Mouse (Mus musculus) hindbrain, embryonic 10.5 days (tissue): ENCODE data around the gene Ccdc73. TPM values are rescaled to one million over a fixed set of nuclear protein-coding genes. Genes with fewer than 3 reads are reported as not detected.
"Not testable (repeated sequence)": the region's sequence is repeated elsewhere in the genome, so short reads cannot be mapped to it uniquely, and the experiment has no call there.

Source experiments
- DNase-seq: peaks from one replicate; pipeline ENCODE4 v3.0.0-alpha.2; 2017; ENCODE audit warnings: low spot score
- H3K27ac ChIP-seq: fragments of 300-500 bp; sonication (generic); 2 replicates; pipeline ENCODE4 v1.5.1; 2016; ENCODE audit warnings: mild to moderate bottlenecking, moderate library complexity
- H3K27me3 ChIP-seq: fragments of 300-500 bp; sonication (generic); 2 replicates; pipeline ENCODE4 v1.6.1; 2016; ENCODE audit warnings: mild to moderate bottlenecking; ENCODE audit not compliant: poor library complexity, insufficient read depth, severe bottlenecking
- H3K36me3 ChIP-seq: fragments of 300-500 bp; sonication (generic); 2 replicates; pipeline ENCODE4 v1.6.1; 2016; ENCODE audit warnings: mild to moderate bottlenecking, moderate library complexity
- H3K4me1 ChIP-seq: fragments of 300-500 bp; sonication (generic); replicated peaks from 2 replicates; pipeline ENCODE4 v1.6.1; 2016; ENCODE audit warnings: mild to moderate bottlenecking
- H3K4me3 ChIP-seq: fragments of 300-500 bp; sonication (generic); 2 replicates; pipeline ENCODE4 v1.5.1; 2016; ENCODE audit warnings: mild to moderate bottlenecking, moderate library complexity
- H3K9me3 ChIP-seq: fragments of 300-500 bp; sonication (generic); 2 replicates; pipeline ENCODE4 v1.6.1; 2016; ENCODE audit warnings: mild to moderate bottlenecking, moderate library complexity
- WGBS: fragments of 180-500 bp; shearing (Covaris S2); methylation state at CpG from one replicate; pipeline ENCODE4 v1.1.7; 2016; 5-methylcytosine and 5-hydroxymethylcytosine counted together
- polyA plus RNA-seq: library from polyadenylated mRNA; unstranded; fragments of >200 nt; fragmentation: Nextera tagmentation; extraction: Ambion mirVana; gene quantifications from 2 replicates; pipeline ENCODE4 v1.2.1, GENCODE M21; 2016

Gene Ccdc73
- polyA plus RNA-seq = 3.9 and 6.3 TPM in 2 replicates

GRCm38 (mm10) chr2:104867282-104867855 lies at the start of gene Ccdc73:
TSS of gene Ccdc73 (plus strand) at chr2:104867805.
- whole genome bisulfite sequencing = 94% methylated on average over 13 of the region's 13 CpGs
- Histone ChIP-seq H3K4me3 (no peak within 1 kb of the TSS), H3K27ac (no peak within 1 kb of the TSS), H3K36me3 (no peaks in the 10 kb centered on the region), H3K9me3 (no peaks in the 10 kb centered on the region), H3K27me3 (no peaks in the 10 kb centered on the region), H3K4me1 (no peaks in the 10 kb centered on the region)
- no peak for DNase-seq

GRCm38 (mm10) chr2:104818763-104819162 lies 48.8 kb upstream of the Ccdc73 start:
- H3K4me1 ChIP-seq = peaks cover 36% of the 10 kb centered on the region
- H3K36me3 ChIP-seq, H3K27ac ChIP-seq, H3K27me3 ChIP-seq, H3K9me3 ChIP-seq, DNase-seq, H3K4me3 ChIP-seq: not testable (repeated sequence)
- WGBS = 88% methylated on average over 3 of the region's 3 CpGs

GRCm38 (mm10) chr2:104826191-104826590 lies 41.4 kb upstream of the Ccdc73 start:
- Histone ChIP-seq H3K27me3 (no peaks in the 10 kb centered on the region), H3K27ac (no peak overlapping the region), H3K4me3 (no peak overlapping the region), H3K36me3 (no peaks in the 10 kb centered on the region), H3K9me3 (no peaks in the 10 kb centered on the region), H3K4me1 (no peaks in the 10 kb centered on the region)
- 85% methylated on average over 4 of the region's 4 CpGs for WGBS
- no peak for DNase-seq

GRCm38 (mm10) chr2:104832486-104832885 lies 35.1 kb upstream of the Ccdc73 start:
- Histone ChIP-seq H3K9me3 (no peaks in the 10 kb centered on the region), H3K4me1 (no peaks in the 10 kb centered on the region), H3K4me3 (no peak overlapping the region), H3K27me3 (no peaks in the 10 kb centered on the region), H3K27ac (no peak overlapping the region), H3K36me3 (no peaks in the 10 kb centered on the region)
- WGBS = 86% methylated on average over 2 of the region's 2 CpGs
- no peak for DNase-seq

- 0 out of 2 replicates have a peak, but pooled peaks cover 2% of the 10 kb centered on the region for H3K9me3 ChIP-seq
- no peak overlapping the region for H3K27ac ChIP-seq
- H3K4me3 ChIP-seq = no peak overlapping the region
- H3K4me1 ChIP-seq = no peaks in the 10 kb centered on the region
- H3K27me3 ChIP-seq = no peaks in the 10 kb centered on the region
- DNase-seq = no peak
- H3K36me3 ChIP-seq = no peaks in the 10 kb centered on the region
Measured at GRCm38 (mm10) chr2:104840974-104841373, 26.6 kb upstream of the Ccdc73 start.

DNA sequence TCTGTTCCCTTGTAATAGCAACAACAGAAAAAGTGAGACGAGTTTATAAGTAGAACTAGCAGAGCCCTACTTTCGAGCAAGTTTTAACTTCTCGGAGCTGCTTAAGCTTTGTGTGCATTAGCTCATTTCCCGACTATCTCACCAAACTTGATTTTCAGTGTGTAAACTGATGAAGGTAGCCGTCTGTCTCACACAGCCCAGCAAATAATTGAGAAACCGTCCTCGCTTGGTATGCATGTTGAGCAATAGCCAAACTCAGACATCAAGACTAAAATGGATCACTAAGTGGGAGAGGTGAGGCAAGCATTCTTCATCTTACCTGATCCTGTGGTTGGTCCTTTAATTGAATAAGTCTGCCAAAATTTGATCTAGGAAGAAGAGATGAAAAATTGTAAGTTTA lies 25.9 kb upstream of the Ccdc73 start:
- Histone ChIP-seq H3K36me3 (no peaks in the 10 kb centered on the region), H3K9me3 (0 out of 2 replicates have a peak, but pooled peaks cover 2% of the 10 kb centered on the region), H3K27ac (no peak overlapping the region), H3K4me1 (peaks cover 5% of the 10 kb centered on the region), H3K27me3 (no peaks in the 10 kb centered on the region), H3K4me3 (no peak overlapping the region)
- 89% methylated on average over 7 of the region's 7 CpGs for WGBS
- no peak for DNase-seq

GRCm38 (mm10) chr2:104842559-104842958 lies 25.0 kb upstream of the Ccdc73 start:
- Histone ChIP-seq H3K27ac (no peak overlapping the region), H3K27me3 (no peaks in the 10 kb centered on the region), H3K9me3 (0 out of 2 replicates have a peak, but pooled peaks cover 2% of the 10 kb centered on the region), H3K36me3 (no peaks in the 10 kb centered on the region), H3K4me1 (peaks cover 10% of the 10 kb centered on the region), H3K4me3 (no peak overlapping the region)
- no peak for DNase-seq

DNA sequence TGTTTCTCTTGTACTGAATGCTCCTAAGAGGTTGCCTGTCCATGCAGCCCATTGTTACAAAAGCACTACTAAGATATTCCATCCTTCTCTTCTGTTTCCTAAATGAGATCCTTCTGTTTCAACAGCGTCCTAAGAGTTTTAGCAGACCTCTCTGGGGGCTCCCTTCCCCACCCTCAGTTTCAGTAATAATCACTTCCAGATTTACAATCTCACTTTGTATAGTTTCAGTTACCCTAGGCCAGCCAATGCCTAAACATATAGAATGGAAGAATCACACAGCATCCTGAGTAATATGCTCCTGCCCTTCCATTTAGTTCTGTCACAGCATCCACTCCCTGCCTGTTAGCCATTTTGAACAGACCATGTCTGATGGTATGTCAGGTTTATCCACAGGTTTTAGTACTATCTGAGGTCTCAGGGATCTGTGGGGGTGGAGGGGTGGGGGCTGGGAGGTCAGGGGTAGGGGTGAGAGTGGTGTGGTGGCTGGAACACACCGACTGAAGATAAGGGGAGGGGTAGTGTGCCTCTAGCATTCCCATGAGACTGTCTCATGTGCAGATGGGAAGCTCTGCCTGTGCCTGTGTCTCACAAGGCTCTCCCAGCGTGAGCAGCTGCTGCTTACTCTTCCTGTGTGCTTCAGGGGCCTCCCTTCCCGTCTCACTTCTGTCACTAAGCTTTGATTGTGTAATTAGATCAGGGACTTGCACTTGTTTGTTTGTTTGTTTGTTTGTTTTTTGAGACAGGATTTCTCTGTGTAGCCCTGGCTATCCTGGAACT lies 20.8 kb upstream of the Ccdc73 start:
- Histone ChIP-seq H3K4me1 (peaks cover 27% of the 10 kb centered on the region), H3K27ac (0 out of 2 replicates have a peak overlapping the region, but pooled peaks have one; percentile 30), H3K27me3 (peaks cover 34% of the 10 kb centered on the region), H3K9me3 (no peaks in the 10 kb centered on the region), H3K36me3 (no peaks in the 10 kb centered on the region), H3K4me3 (no peak overlapping the region)
- DNase-seq = peak; percentile 11
- WGBS = 37% methylated on average over 4 of the region's 4 CpGs

DNA sequence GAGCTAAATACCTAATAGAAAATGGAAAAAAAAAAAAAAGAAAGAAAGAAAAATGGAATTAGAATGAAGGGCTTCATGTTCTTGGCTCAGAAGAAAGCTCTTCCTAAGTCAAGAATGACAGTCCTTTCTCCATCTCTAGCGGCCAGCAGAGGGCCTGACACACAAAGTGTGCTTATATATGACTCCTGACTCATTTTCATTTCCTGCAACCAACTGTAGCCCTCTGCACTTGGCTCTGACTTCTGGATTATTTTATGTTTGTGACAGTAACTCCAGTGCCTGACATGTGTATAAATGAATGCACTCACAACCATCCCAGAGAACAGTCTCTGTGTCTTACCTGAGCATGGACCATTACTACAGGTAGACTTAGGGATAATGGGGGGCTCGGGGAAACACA lies 20.0 kb upstream of the Ccdc73 start:
- no peaks in the 10 kb centered on the region for H3K36me3 ChIP-seq
- peak; percentile 19 for DNase-seq
- peaks cover 28% of the 10 kb centered on the region for H3K4me1 ChIP-seq
- H3K9me3 ChIP-seq = no peaks in the 10 kb centered on the region
- 52% methylated on average over 2 of the region's 2 CpGs for WGBS
- H3K27ac ChIP-seq = no peak overlapping the region
- H3K4me3 ChIP-seq = no peak overlapping the region
- H3K27me3 ChIP-seq = peaks cover 37% of the 10 kb centered on the region

DNA sequence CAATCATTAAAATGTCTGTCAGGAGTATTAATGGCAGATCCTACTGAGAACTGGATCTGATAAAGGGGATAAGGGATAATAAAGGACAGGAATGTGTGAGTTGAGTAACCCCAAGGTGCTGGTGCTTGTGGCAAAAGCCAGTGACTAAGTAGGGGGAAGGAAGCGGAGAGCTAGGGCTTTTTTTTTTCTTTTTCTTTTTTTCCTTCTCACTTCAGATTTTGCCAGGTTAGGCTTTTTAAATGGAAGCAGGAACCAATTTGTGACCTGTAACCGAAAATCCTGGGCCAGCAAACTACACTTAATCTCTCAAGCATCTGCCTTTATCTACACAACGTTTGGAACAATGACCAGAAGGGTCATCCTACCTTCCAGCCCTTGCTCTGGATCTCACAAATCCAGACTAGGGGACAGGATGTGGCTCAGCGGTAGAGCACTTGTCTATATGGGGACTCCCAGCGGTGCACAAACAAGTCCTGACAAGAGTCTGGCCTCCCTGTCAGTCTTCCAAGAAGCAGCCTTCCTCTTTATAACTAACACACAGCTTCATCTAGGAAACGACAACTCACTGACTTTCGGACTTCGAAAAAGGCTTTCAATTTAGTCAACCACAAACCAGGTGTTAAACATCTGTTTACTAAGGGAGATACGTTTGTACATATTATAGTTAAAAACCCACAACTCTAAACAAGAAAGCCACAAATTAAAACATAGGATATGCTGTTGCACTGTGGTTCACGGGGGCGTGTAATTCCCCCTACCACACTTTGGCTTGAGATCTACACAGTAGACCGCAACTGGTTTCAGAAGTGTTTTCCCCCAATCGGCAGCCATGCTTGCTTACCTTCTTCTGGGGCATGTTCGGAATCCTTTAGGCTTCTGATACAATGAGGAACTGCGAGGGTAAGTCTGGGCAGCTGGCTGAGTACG lies 19.1 kb upstream of the Ccdc73 start:
- H3K4me3 ChIP-seq = peak overlapping the region; percentile 67

DNA sequence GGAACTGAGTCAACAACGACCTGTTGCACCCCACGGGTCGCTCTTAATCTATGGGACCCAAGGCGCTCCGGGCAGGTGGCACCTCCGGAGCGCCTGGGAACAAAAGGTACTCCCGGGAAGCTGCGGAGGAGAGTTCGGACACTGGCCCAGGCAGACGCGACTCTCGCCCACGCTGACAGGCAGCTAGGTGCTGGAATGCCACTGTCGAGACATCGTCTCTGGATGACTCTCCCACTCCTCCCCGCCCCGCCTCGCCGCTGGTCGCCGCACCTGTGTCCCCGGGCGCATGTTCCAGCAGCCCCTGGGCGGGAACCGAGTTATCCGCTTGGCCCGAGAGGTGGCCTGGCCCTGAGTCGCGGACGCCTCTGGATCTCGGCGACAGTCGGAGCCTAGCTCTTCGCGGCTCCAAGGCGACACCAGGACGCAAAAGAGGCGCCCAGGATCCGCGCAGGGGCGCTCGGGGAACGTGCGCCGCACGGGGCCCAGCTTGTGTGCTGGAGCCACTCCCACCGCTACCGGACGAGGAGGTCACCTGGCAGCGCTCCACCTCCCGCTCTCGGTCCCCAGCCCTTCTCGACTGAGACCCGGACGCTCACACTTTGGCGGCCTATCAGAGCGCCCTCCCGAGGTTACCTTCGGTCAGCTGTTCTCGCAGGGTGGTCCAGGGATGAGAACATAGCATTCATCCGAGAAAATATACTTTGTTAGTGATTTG lies 18.2 kb upstream of the Ccdc73 start, which contains the start of gene Prrg4:
Gene Prrg4, minus strand, starts transcription at position 601 of the 715 bp plus-strand sequence.
- H3K9me3 ChIP-seq = no peaks in the 10 kb centered on the region
- peaks cover 37% of the 10 kb centered on the region for H3K27me3 ChIP-seq
- peak within 1 kb of the TSS; percentile 78 for H3K27ac ChIP-seq
- WGBS = under 1% methylated on average over 62 of the region's 62 CpGs
- H3K4me1 ChIP-seq = peaks cover 28% of the 10 kb centered on the region
- H3K4me3 ChIP-seq = peak within 1 kb of the TSS; percentile 67
- peak; percentile 59 for DNase-seq
- no peaks in the 10 kb centered on the region for H3K36me3 ChIP-seq

More for the DNA sequence above, 19.1 kb upstream of the Ccdc73 start:
- Histone ChIP-seq H3K27me3 (peaks cover 37% of the 10 kb centered on the region), H3K36me3 (no peaks in the 10 kb centered on the region), H3K4me1 (peaks cover 28% of the 10 kb centered on the region), H3K9me3 (no peaks in the 10 kb centered on the region), H3K27ac (no peak overlapping the region)
- peak; percentile 6 for DNase-seq
- 27% methylated on average over 16 of the region's 16 CpGs for WGBS

- peaks cover 28% of the 10 kb centered on the region for H3K4me1 ChIP-seq
- no peaks in the 10 kb centered on the region for H3K36me3 ChIP-seq
- DNase-seq = no peak
- WGBS = 74% methylated on average over 3 of the region's 3 CpGs
- H3K27ac ChIP-seq = no peak overlapping the region
- H3K4me3 ChIP-seq = peak overlapping the region; percentile 67
- peaks cover 37% of the 10 kb centered on the region for H3K27me3 ChIP-seq
- no peaks in the 10 kb centered on the region for H3K9me3 ChIP-seq
Measured at GRCm38 (mm10) chr2:104849991-104850359, 17.6 kb upstream of the Ccdc73 start.
